Mouse (Mus musculus): ENCODE measurements around the gene Fars2.

GRCm38 (mm10) chr13:36527761-36528160, 410.5 kb downstream of the Fars2 start:
- TF ChIP-seq CTCF (IDR thresholded peaks at IDR 0.05; ENCODE audit: insufficient read depth, low read length) (no peak), POLR2A (IDR thresholded peaks at IDR 0.05; ENCODE audit: borderline replicate concordance, extremely low read depth, low read depth, low read length) (no peak)
